Mouse (Mus musculus) heart, embryonic 15.5 days (tissue): ENCODE results near the gene Pigg. TPM values are rescaled to one million over a fixed set of nuclear protein-coding genes. Genes with fewer than 3 reads are reported as not detected.

Source experiments
- ATAC-seq: fragments of 200-750 bp; cut with Nextera tagmentation; replicated peaks from 2 replicates; pipeline ENCODE4 v1.8.0; 2017; ENCODE audit warnings: low read depth, moderate TSS enrichment; ENCODE audit not compliant: insufficient number of reproducible peaks, insufficient read depth, low FRiP score
- H3K27ac ChIP-seq: fragments of 300-500 bp; sonication (generic); 2 replicates; pipeline ENCODE4 v1.5.1; 2015; ENCODE audit warnings: mild to moderate bottlenecking, inconsistent platforms
- H3K27me3 ChIP-seq: fragments of 300-500 bp; sonication (generic); 2 replicates; pipeline ENCODE4 v1.6.1; 2015; ENCODE audit warnings: inconsistent platforms
- H3K36me3 ChIP-seq: fragments of 300-500 bp; sonication (generic); 2 replicates; pipeline ENCODE4 v1.6.1; 2015; ENCODE audit warnings: mild to moderate bottlenecking, inconsistent platforms
- H3K4me1 ChIP-seq: fragments of 300-500 bp; sonication (generic); replicated peaks from 2 replicates; pipeline ENCODE4 v1.6.1; 2015; ENCODE audit warnings: inconsistent platforms
- H3K4me2 ChIP-seq: fragments of 300-500 bp; sonication (generic); 2 replicates; pipeline ENCODE4 v1.6.1; 2015; ENCODE audit warnings: inconsistent platforms, mild to moderate bottlenecking, moderate library complexity
- H3K4me3 ChIP-seq: fragments of 300-500 bp; sonication (generic); 2 replicates; pipeline ENCODE4 v1.5.1; 2015; ENCODE audit warnings: mild to moderate bottlenecking, inconsistent platforms
- H3K9ac ChIP-seq: fragments of 300-500 bp; sonication (generic); 2 replicates; pipeline ENCODE4 v1.6.1; 2015; ENCODE audit warnings: mild to moderate bottlenecking, inconsistent platforms
- H3K9me3 ChIP-seq: fragments of 300-500 bp; sonication (generic); replicated peaks from 2 replicates; pipeline ENCODE4 v1.6.1; 2016; ENCODE audit warnings: inconsistent platforms
- WGBS: fragments of 180-500 bp; shearing (Covaris S2); methylation state at CpG from one replicate; pipeline ENCODE4 v1.1.7; 2015; ENCODE audit warnings: mixed read lengths; 5-methylcytosine and 5-hydroxymethylcytosine counted together
- polyA plus RNA-seq: library from polyadenylated mRNA; unstranded; fragments of >200 nt; fragmentation: Nextera tagmentation; extraction: Ambion mirVana; gene quantifications from 2 replicates; pipeline ENCODE4 v1.2.1, GENCODE M21; 2015

Gene Pigg
- polyA plus RNA-seq, 1 experiment from 2014 or later = 5.3 TPM

DNA sequence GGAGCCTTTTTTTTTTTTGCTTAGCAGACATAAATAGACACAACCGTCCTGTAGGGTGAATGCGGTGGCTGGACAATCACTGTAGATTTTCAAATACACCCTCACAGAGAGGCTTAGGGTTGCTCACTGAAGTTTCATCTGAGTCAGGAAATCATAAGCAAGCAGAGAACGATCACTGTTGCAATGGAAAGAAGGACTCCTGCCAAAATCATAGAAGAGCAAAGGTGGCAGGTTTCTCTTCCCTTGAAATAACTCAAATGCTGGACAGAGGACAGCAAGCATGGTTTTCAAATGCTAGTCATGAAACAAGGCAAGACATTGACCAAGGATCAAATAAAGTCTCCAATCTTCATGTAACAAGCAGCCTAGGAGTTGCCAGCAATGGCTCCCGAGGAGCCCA lies 65.9 kb downstream of the Pigg start:
- WGBS = 65% methylated on average over 4 of the region's 4 CpGs
- no peak overlapping the region for H3K9ac ChIP-seq
- H3K9me3 ChIP-seq = no peaks in the 10 kb centered on the region
- H3K36me3 ChIP-seq = no peaks in the 10 kb centered on the region
- ATAC-seq = no peak
- no peaks in the 10 kb centered on the region for H3K4me1 ChIP-seq
- H3K4me2 ChIP-seq = no peak overlapping the region
- no peak overlapping the region for H3K4me3 ChIP-seq
- H3K27ac ChIP-seq = no peak overlapping the region
- peaks cover 20% of the 10 kb centered on the region; the same call in 1 of the 2 replicates for H3K27me3 ChIP-seq

DNA sequence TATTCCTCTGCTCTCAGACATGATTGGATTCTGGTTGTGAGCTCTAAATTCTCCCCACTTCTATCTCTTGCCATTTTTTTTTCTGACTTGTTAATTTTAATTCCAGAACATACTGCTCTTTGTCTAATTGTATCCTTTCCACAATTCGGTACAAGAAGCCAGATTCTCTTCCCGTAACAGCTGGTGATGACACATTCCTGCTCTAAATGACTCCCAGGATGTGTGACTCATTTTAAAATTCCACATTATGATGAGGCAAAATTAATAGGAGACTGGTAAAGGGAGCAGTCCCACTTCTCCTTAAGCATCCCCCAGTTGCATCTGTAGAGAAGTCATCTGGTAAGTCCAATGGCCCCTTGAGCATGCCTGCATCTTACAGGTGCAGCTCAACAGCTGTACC lies 73.2 kb downstream of the Pigg start:
- Histone ChIP-seq H3K4me1 (no peaks in the 10 kb centered on the region), H3K9ac (no peak overlapping the region), H3K9me3 (no peaks in the 10 kb centered on the region), H3K4me2 (no peak overlapping the region), H3K27me3 (no peaks in the 10 kb centered on the region), H3K4me3 (no peak overlapping the region), H3K27ac (no peak overlapping the region), H3K36me3 (no peaks in the 10 kb centered on the region)
- ATAC-seq = no peak
- WGBS = 64% methylated on average over 2 of the region's 2 CpGs

DNA sequence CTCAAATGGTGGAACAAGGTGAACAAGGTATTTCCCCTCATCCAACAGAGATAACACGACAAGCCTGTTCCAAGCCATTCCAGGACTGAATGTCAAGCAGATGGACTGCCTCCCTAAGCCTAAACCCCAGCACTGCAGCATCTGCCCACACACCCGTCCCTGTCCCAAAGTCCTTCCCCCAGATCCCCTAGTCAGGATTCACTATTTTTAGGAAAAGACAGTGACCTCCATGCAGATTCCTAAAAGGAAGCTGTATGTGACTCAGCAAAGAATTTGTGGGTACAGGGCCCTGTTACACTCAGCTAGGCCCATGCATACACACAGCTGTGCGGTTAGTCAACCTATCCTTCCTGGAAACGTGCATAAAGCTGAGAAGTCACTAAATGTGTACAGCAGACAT lies 74.0 kb downstream of the Pigg start:
- no peak overlapping the region for H3K4me2 ChIP-seq
- no peak overlapping the region for H3K9ac ChIP-seq
- no peaks in the 10 kb centered on the region for H3K27me3 ChIP-seq
- H3K4me1 ChIP-seq = no peaks in the 10 kb centered on the region
- WGBS = 64% methylated on average over 4 of the region's 4 CpGs
- no peaks in the 10 kb centered on the region for H3K36me3 ChIP-seq
- H3K27ac ChIP-seq = no peak overlapping the region
- no peaks in the 10 kb centered on the region for H3K9me3 ChIP-seq
- H3K4me3 ChIP-seq = no peak overlapping the region
- ATAC-seq = no peak

DNA sequence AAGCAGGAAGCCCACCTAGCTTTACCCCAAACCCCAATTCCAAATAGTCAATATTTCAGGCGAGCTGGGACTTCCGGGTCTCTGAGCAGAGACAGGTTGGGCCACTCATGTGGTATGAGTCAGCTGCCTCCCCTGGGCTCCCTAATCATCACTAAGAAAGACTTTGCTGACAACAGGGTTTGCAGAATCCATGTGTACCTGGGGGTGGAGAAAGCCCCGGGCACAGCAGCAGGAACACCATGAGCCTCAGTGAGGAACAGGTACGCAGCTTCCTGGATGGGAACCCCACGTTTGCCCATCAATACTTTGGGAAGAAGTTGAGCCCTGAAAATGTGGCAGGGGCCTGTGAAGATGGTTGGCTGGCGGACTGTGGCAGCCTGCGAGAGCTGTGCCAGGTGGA lies 75.8 kb downstream of the Pigg start, which contains the start of gene Pde6b:
Gene Pde6b (plus strand): TSS at position 191 of the 400 bp plus-strand sequence.
- 59% methylated on average over 7 of the region's 7 CpGs for WGBS
- H3K27me3 ChIP-seq = no peaks in the 10 kb centered on the region
- H3K36me3 ChIP-seq = no peaks in the 10 kb centered on the region
- no peak within 1 kb of the TSS for H3K4me2 ChIP-seq
- no peaks in the 10 kb centered on the region for H3K9me3 ChIP-seq
- no peak within 1 kb of the TSS for H3K27ac ChIP-seq
- no peak within 1 kb of the TSS for H3K4me3 ChIP-seq
- no peak within 1 kb of the TSS for H3K9ac ChIP-seq
- H3K4me1 ChIP-seq = no peaks in the 10 kb centered on the region
- no peak for ATAC-seq

DNA sequence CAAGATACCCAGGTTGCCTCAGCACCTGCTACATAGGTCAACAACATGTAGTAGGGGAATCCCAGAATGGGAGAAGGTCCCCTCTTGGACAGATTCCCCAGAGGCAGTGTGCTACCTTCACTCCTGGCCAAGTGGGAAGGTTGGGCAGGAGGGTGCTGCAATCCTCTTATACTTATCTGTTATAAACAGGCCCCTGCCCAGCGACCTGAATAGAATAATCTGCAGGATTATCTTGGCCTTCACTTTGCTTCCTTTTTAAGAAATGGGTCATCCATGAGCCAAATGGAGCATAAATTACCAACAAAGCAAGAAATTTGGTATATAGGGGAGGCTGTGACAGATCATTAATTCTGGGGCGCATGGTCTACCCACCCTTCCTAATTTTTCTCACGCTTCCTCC lies 77.3 kb downstream of the Pigg start:
- H3K27me3 ChIP-seq = no peaks in the 10 kb centered on the region
- no peaks in the 10 kb centered on the region for H3K9me3 ChIP-seq
- WGBS = 61% methylated on average over 3 of the region's 3 CpGs
- H3K4me1 ChIP-seq = no peaks in the 10 kb centered on the region
- H3K27ac ChIP-seq = no peak overlapping the region
- no peak overlapping the region for H3K4me3 ChIP-seq
- no peak overlapping the region for H3K4me2 ChIP-seq
- H3K36me3 ChIP-seq = no peaks in the 10 kb centered on the region
- ATAC-seq = no peak
- H3K9ac ChIP-seq = no peak overlapping the region

Other genes with a start within 250 kb of the Pigg start
- 53.0 and 89.6 TPM in 2 replicates for gene Mtf2, start 246.9 kb upstream of the Pigg start, polyA plus RNA-seq
- gene Tmed5, start 180.0 kb upstream of the Pigg start, polyA plus RNA-seq = 27.3 and 36.6 TPM in 2 replicates
- gene Ccdc18, start 179.7 kb upstream of the Pigg start, polyA plus RNA-seq = 4.4 and 7.4 TPM in 2 replicates
- gene Dr1, start 43.7 kb upstream of the Pigg start, polyA plus RNA-seq = 23.9 and 24.2 TPM in 2 replicates
- not detected in 2 replicates for gene Gm42517, start 55.3 kb downstream of the Pigg start, polyA plus RNA-seq
- 0.19 and 0.20 TPM in 2 replicates for gene Pde6b, start 75.8 kb downstream of the Pigg start, polyA plus RNA-seq
- gene Atp5k, start 121.8 kb downstream of the Pigg start, polyA plus RNA-seq = 639 and 1,118 TPM in 2 replicates
- gene Mfsd7a, start 136.3 kb downstream of the Pigg start, polyA plus RNA-seq = 0.35 and 0.43 TPM in 2 replicates
- 15.2 and 17.9 TPM in 2 replicates for gene Pcgf3, start 148.6 kb downstream of the Pigg start, polyA plus RNA-seq
- 0.66 and 1.9 TPM in 2 replicates for gene Cplx1, start 237.4 kb downstream of the Pigg start, polyA plus RNA-seq